Mouse (Mus musculus): ENCODE results near the gene Axin1.
"Not testable (repeated sequence)": the region's sequence is repeated elsewhere in the genome, so short reads cannot be mapped to it uniquely, and the experiment has no call there.

The Axin1 gene

GRCm38 (mm10) chr17:26138239-26138836, at the start of gene Axin1:
TSS of gene Axin1 (plus strand) at chr17:26138688.
- DNase-seq (ENCODE audit: low spot score in 2 of 2), result peak; percentile 91 to 93

DNA sequence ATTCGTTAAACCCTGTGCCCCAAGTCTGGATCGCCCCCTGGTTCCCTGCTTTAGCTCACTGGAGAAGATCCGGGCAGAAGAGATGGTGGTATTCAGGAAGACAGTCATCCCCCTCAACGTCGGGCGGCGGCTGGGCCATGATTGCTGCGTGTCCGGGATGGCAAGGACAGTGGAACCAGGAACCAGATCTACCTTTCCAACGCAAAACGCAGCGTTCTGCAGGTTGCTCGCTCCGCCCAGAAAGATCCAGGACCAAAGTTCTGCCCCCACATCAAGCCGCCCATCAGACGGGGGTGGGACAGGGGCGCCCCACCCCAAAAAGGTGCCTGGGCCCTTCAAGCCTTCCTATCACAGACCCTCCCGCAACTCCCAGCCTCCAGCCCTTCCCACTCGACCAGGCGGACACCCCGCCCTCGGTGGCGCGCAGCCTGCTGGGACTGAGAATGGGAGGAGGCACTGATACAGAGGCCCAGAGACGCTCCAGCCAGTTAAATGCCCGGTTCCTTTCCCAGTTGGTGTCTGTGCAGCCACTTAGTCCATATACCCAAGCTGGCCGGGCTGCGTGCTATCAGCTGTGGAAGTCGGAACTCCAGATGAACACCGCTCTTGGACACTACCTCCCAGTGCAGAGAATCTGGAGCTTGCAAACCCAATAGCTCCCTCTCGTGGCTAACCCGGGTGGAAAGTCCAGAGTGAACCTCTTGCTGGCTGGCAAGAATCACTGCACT, 48.4 kb upstream of the Axin1 start, which contains the start of gene Decr2:
Gene Decr2 (minus strand): TSS at position 433 of the 728 bp plus-strand sequence.
- peak; percentile 89 to 92 for DNase-seq (ENCODE audit: low spot score in 2 of 2)

GRCm38 (mm10) chr17:26094531-26095110, 43.9 kb upstream of the Axin1 start:
- DNase-seq (ENCODE audit: low spot score in 2 of 2), result no peak

DNA sequence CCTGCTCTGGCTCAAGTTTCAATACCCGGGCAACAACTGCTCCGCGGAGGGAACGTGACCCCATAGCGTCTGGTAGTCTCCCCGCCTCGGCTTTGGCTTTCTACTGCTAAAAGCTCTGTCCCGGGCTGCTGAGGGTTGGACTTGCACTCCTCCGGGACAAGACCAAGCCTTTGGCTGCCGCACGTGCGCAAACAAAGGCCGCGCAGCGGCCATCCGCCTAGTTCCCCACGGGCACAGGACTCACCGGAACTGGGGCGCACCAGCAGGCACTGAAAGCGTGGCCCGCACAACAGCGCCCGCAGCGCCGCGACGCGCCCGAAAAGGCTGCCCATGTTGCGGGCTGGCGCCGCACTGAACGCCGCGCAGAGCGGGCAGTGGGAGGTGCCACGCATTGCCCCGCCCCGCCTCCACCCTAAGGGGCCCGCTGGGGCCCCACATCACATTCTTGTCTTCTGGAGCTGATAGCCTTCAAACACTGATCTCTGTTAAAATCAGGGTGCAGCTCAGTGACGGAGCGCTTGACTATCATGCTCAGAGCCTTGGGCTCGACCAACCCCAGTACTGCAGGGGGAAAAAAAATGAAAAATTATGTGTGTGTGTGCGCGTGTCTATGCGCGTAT, 43.3 kb upstream of the Axin1 start, which contains the start of gene Nme4:
Gene Nme4 (minus strand): TSS at position 482 of the 620 bp plus-strand sequence.
- DNase-seq (ENCODE audit: low spot score in 2 of 2), result peak; percentile 58 to 73

DNA sequence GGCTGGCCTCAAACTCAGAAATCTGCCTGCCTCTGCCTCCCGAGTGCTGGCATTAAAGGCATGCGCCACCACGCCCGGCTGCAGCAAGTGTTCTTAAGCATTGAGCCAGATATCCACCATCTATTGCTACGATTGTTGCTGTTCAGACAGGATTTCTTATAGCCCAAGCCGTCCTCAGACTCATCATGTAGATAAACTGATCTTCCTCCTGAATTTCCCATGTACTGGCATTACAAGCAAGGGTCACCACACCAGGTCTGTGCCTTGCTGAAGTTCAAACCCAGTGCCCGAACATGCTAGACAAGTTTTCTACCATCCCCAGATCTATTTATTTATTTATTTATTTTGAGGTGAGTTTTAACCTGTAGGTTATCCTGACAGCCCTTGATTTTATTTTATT, 40.0 kb upstream of the Axin1 start:
- no peak for DNase-seq (ENCODE audit: low spot score in 2 of 2)

DNA sequence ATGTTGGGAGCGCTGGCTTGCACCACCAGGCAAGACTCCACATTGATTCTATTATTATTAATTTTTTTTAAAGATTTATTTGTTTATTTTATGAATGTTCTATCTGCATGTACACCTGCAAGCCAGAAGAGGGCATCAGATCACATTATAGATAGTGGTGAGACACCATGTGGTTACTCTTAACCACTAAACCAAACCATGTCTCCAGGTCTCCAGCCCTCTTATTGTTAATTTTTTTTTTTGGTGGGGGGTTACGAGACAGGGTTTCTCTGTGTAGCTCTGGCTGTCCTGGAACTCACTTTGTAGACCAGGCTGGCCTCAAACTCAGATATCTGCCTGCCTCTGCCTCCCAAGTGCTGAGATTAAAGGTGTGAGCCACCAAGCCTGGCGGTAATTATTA, 39.2 kb upstream of the Axin1 start:
- not testable (repeated sequence) for DNase-seq (ENCODE audit: low spot score in 2 of 2)

GRCm38 (mm10) chr17:26100166-26100565, 38.3 kb upstream of the Axin1 start:
- DNase-seq (ENCODE audit: low spot score in 2 of 2), result no peak

- DNase-seq (ENCODE audit: low spot score in 2 of 2), result peak in 1 of 2 experiments; percentile 38
These were observed 37.0 kb upstream of the Axin1 start for GRCm38 (mm10) chr17:26101478-26101877.

DNA sequence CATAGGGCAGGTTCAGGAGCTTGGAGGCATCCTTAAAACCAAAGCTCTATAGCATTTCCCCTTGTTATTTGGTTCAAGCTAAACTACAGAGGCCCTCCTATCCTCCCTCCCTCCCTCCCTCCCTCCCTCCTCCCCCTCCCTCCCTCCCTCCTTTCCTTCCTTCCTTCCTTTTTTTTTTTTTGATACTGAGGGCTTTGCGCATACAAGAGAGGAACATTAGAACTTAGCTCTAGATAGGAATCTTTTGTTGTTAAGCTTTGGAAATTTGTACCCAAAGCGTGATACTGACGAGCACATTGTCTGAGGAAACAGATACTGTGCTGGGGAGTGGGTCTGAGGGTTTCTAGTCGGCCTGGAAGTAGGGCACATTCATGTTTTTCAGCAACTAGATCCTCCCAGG, 32.9 kb upstream of the Axin1 start:
- no peak for DNase-seq (ENCODE audit: low spot score in 2 of 2)

DNA sequence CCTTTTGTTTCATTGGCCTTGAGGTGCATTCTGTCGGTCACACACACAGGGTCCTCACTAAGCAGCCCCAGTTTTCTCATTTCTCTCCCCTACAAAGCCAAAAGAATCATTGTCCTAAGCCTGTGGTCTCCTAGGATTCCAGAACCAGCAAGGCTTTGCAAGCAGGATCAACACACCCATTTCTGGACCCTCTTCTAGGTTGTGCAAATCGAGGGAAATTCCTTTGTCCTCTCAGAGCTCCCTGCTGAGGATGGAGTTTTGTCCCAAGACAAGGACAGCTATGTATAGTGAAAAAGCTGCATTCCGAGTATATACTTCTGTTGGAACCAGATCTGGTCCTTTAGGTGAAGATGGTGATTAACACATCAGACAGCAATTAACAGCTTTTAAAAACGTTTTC, 28.3 kb upstream of the Axin1 start:
- DNase-seq (ENCODE audit: low spot score in 2 of 2), result no peak

- no peak for DNase-seq (ENCODE audit: low spot score in 2 of 2)
These were observed 27.5 kb upstream of the Axin1 start for GRCm38 (mm10) chr17:26111024-26111423.

DNA sequence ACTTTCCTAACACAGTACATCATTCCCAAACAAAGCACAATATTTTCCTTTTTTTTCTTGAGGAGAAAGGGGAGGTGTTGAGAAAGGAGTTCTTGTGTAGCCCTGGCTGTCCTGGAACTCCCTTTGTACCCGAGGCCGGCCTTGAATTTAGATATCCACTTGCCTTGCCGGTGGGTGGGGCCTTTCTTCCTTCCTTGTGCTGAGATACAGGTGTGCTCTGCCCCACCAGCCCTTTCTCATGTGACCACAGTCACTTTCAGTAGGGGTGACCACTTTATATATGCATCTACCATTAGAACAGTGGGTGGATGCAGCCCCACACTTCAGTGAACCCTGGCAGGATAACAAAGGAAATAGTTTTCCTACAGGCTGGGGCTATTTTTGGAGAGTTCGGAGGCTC, 26.8 kb upstream of the Axin1 start:
- no peak for DNase-seq (ENCODE audit: low spot score in 2 of 2)

- DNase-seq (ENCODE audit: low spot score in 2 of 2), result no peak
These were observed 25.7 kb upstream of the Axin1 start for GRCm38 (mm10) chr17:26112751-26113150.

- peak; percentile 63 to 65 for DNase-seq (ENCODE audit: low spot score in 2 of 2)
These were observed 25.1 kb upstream of the Axin1 start, which contains the start of gene Tmem8 for GRCm38 (mm10) chr17:26113181-26113948. TSS of gene Tmem8 (plus strand) at chr17:26113299.

GRCm38 (mm10) chr17:26114061-26114460, 24.4 kb upstream of the Axin1 start:
- no peak for DNase-seq (ENCODE audit: low spot score in 2 of 2)

DNA sequence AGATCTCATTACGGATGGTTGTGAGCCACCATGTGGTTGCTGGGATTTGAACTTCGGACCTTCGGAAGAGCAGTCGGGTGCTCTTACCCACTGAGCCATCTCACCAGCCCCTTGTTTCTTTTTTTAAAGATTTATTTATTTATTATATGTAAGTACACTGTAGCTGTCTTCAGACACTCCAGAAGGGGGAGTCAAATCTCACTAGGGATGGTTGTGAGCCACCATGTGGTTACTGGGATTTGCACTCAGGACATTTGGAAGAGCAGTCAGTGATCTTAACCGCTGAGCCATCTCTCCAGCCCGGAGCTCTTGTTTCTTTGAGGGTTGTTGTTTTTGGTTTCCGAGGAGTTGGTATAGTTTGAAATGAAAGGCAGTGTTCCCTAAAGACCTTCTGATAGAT, 24.0 kb upstream of the Axin1 start:
- not testable (repeated sequence) for DNase-seq (ENCODE audit: low spot score in 2 of 2)

DNA sequence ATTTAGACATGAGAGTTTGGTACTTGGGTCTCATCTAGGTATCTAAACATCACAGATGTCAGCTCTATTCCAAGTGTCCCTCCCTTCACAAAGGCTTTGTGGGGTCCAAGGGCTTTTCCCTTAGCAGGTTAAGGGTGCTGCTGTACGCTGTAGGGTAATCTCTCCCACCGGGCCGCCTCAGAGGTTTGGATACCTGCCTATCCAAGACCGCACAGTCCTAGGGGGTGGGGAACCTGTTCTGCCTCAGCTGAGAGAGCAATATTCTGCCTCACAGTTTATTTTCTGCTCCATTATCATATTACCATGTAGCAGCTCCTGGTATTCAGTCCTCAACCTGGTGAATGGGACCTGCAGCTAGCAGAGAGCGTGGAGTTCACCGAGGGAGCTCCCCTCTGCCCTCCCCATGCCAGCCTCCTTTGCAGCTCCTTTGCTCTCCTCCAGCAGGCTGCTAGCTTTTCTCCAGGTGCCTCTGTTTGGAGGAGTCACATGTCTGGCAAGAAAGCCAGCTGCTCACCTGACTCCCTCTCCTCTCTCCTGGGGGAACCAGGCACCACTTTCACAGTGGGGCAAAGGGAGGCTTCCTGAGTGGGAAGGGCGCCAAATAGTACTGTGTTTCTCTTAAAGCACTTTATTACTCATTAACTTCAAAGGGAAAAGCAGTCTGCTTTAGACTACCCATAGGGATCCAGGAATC, 23.1 kb upstream of the Axin1 start:
- no peak for DNase-seq (ENCODE audit: low spot score in 2 of 2)

GRCm38 (mm10) chr17:26115956-26116487, 22.5 kb upstream of the Axin1 start:
- DNase-seq (ENCODE audit: low spot score in 2 of 2), result no peak

DNA sequence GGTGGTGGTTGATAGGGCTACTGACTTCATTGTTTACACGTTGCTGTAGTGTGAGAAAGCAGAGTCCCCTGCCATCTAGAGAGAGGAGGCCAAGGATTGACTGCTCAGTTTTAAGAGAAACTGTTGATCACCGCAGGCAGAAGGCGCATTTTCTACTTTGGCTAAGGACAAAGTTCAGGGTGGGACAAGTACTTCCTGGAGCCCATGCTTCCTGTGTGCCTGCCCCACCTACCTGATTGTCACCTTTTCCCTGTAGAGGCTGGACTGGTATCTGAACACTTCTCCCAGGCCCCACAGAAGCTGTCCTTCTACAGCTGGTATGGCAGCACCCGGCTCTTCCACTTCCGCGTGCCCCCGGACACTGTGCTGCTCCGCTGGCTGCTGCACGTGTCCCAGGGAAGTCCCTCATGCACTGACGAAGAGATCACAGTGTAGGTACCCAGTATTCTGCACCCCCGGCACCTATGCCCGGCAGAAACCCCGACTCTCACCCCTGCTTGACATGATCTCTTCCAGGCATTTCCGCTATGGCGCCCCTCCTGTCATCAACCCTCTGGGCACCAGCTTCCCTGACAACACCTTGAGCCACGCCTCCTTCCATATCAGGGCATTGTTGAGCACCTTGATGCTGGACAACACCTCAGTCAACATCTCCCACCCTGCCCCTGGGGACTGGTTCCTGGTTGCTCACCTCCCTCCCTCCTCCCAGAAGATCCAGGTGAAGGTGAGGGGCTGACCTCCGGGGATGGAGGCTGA, 21.8 kb upstream of the Axin1 start:
- no peak for DNase-seq (ENCODE audit: low spot score in 2 of 2)
